Mouse (Mus musculus): Measurements from ENCODE around the gene Macf1.

- TF ChIP-seq CTCF (IDR thresholded peaks at IDR 0.05) (no peak), EP300 (IDR thresholded peaks at IDR 0.05; ENCODE audit: insufficient read depth, low read depth, low read length) (no peak), POLR2A (IDR thresholded peaks at IDR 0.05; ENCODE audit: insufficient read depth, low read depth, low read length) (no peak)
Measured at GRCm38 (mm10) chr4:123560896-123561295, 123.3 kb downstream of the Macf1 start.
